Mouse (Mus musculus): Measurements from ENCODE around the gene Epha6. TPM values are rescaled to one million over a fixed set of nuclear protein-coding genes. Genes with fewer than 3 reads are reported as not detected.

Gene Epha6
- polyA plus RNA-seq (2012; rRNA removed), result not detected in 2 replicates

DNA sequence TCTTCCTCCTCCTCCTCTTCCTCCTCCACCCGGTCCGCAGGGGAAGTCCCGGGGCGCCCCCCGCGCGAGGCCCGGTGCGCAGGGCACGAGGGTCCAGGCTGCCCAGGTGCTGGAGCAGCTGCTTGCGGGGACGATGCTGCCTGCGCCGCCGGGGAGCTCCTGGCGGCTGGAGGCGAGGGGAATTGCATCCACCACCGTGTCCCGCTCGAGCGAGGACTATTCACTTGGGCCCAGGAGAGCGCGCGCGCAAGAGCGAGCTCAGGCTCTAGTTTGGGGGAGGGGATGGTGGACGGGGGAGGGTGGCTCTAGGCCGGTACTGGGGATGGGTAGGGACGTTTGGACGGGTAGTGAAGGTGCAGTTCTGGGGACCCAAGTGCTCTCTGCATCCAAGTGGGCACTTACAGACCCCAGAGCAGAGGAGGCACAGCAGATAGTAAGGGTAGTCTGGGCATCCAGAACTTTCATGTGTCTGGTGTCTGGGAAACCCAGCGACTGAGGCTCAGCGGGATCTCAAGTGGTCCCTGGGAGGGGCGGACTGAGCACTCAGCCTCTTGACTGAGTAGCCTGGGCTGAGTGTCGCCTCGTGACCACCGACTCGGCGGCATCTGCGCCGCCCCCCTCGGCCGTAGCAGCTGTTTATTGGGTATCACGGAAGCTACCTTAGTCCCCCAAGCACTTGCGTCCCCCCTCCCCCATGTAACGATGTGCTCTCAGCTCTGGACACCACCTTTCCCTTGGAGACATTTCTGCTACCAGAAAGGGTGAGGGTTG is at the start of gene Epha6:
Gene Epha6, minus strand, starts transcription at position 471 of the 771 bp plus-strand sequence.
- H3K4me1 ChIP-seq (ENCODE audit: control insufficient read depth, insufficient read depth, insufficient read length, low read length), result no peaks in the 10 kb centered on the region
- 5% methylated on average over 44 of the region's 45 CpGs for WGBS
- no peak within 1 kb of the TSS for H3K4me3 ChIP-seq (ENCODE audit: low read depth, low read length)
- no peak within 1 kb of the TSS for H3K27ac ChIP-seq (ENCODE audit: insufficient read depth, low read depth, low read length)
- H3K27me3 ChIP-seq (ENCODE audit: control insufficient read depth, insufficient read depth, low read length), result no peaks in the 10 kb centered on the region
- no peaks in the 10 kb centered on the region for H3K36me3 ChIP-seq (ENCODE audit: control insufficient read depth, insufficient read depth, low read length)
- TF ChIP-seq POLR2A (IDR thresholded peaks at IDR 0.05; ENCODE audit: low read depth, low read length) (no peak), CTCF (IDR thresholded peaks at IDR 0.05; ENCODE audit: extremely low read depth, insufficient read length, insufficient replicate concordance, low read depth, low read length) (no peak)

- Histone ChIP-seq H3K4me1 (ENCODE audit: control insufficient read depth, insufficient read depth, insufficient read length, low read length) (no peaks in the 10 kb centered on the region), H3K4me3 (ENCODE audit: low read depth, low read length) (no peak overlapping the region), H3K27ac (ENCODE audit: insufficient read depth, low read depth, low read length) (no peak overlapping the region), H3K36me3 (ENCODE audit: control insufficient read depth, insufficient read depth, low read length) (no peaks in the 10 kb centered on the region), H3K27me3 (ENCODE audit: control insufficient read depth, insufficient read depth, low read length) (no peaks in the 10 kb centered on the region)
- TF ChIP-seq CTCF (IDR thresholded peaks at IDR 0.05; ENCODE audit: extremely low read depth, insufficient read length, insufficient replicate concordance, low read depth, low read length) (no peak), POLR2A (IDR thresholded peaks at IDR 0.05; ENCODE audit: low read depth, low read length) (no peak)
Observed at GRCm38 (mm10) chr16:60651716-60652115, 46.4 kb upstream of the Epha6 start.

- no peak for TF ChIP-seq CTCF (IDR thresholded peaks at IDR 0.05; ENCODE audit: extremely low read depth, insufficient read length, insufficient replicate concordance, low read depth, low read length)
- TF ChIP-seq POLR2A (IDR thresholded peaks at IDR 0.05; ENCODE audit: low read depth, low read length), result no peak
- Histone ChIP-seq H3K4me1 (ENCODE audit: control insufficient read depth, insufficient read depth, insufficient read length, low read length) (no peaks in the 10 kb centered on the region), H3K27me3 (ENCODE audit: control insufficient read depth, insufficient read depth, low read length) (no peaks in the 10 kb centered on the region), H3K4me3 (ENCODE audit: low read depth, low read length) (no peak overlapping the region), H3K36me3 (ENCODE audit: control insufficient read depth, insufficient read depth, low read length) (no peaks in the 10 kb centered on the region), H3K27ac (ENCODE audit: insufficient read depth, low read depth, low read length) (no peak overlapping the region)
Observed at GRCm38 (mm10) chr16:60628091-60628490, 22.8 kb upstream of the Epha6 start.

DNA sequence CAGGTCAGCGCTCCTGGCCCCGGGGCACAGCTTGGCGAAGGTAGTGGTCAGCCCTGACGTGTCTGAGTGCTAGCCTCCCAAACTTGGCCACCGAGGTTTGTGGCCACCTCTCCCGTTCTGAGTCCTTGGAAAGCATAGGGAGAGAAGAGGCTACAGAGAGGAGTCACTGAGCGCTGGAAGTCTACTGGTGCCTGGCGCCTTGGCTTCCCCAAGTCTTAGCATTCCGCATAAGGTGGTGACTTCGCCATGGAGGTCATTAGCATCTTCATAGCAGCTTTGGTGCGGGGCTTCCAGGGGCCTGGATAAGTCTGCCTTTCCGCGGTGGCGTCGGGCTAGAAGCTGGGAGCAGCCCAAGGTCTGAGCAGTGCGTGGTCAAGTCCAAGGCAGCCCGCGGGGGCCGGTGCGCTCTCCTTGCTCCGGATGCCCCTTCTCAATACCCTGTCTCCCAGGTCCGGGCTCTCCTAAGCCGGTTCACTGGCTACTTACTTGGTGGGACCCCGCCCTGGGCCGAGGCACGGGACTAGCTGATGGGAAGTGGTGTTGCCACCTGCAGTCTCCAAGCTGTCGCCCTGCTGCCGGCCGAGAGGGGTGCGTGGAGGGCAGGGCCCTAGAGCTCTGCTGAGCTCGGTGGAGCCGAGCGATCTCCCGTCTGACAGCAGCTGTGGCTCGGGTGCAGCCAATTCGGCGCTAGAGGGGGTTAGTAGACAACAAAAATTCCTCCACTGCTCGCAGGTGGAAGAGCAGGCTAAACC is 677 bp upstream of the Epha6 start:
- Histone ChIP-seq H3K27me3 (ENCODE audit: control insufficient read depth, insufficient read depth, low read length) (no peaks in the 10 kb centered on the region), H3K36me3 (ENCODE audit: control insufficient read depth, insufficient read depth, low read length) (no peaks in the 10 kb centered on the region), H3K4me3 (ENCODE audit: low read depth, low read length) (no peak overlapping the region), H3K27ac (ENCODE audit: insufficient read depth, low read depth, low read length) (no peak overlapping the region), H3K4me1 (ENCODE audit: control insufficient read depth, insufficient read depth, insufficient read length, low read length) (no peaks in the 10 kb centered on the region)
- TF ChIP-seq CTCF (IDR thresholded peaks at IDR 0.05; ENCODE audit: extremely low read depth, insufficient read length, insufficient replicate concordance, low read depth, low read length), result no peak
- no peak for TF ChIP-seq POLR2A (IDR thresholded peaks at IDR 0.05; ENCODE audit: low read depth, low read length)
- WGBS, result 4% methylated on average over 38 of the region's 38 CpGs

DNA sequence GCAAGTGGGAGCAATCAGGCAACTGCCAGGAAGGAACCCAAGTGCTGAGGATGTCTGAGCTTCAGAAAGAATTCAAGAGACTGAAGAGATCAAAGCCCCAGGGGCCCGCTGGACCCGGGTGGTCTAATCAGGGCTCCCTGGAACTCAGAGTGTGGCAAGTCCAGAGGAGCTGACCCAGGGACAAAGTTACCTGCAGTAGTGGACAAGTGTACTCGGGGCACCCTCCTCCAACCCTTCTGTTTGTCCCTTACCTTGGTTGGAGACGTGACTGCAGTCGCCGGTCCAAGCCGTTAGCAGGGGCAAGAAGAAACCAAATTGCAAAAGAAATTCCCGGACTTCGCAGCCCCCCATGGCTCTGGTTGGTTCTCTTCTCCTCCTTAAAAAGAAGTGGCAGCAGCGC is 718 bp downstream of the Epha6 start:
- H3K4me3 ChIP-seq (ENCODE audit: low read depth, low read length), result no peak overlapping the region
- no peak overlapping the region for H3K27ac ChIP-seq (ENCODE audit: insufficient read depth, low read depth, low read length)
- H3K27me3 ChIP-seq (ENCODE audit: control insufficient read depth, insufficient read depth, low read length), result no peaks in the 10 kb centered on the region
- no peaks in the 10 kb centered on the region for H3K4me1 ChIP-seq (ENCODE audit: control insufficient read depth, insufficient read depth, insufficient read length, low read length)
- WGBS, result 7% methylated on average over 10 of the region's 10 CpGs
- TF ChIP-seq CTCF (IDR thresholded peaks at IDR 0.05; ENCODE audit: extremely low read depth, insufficient read length, insufficient replicate concordance, low read depth, low read length) (no peak), POLR2A (IDR thresholded peaks at IDR 0.05; ENCODE audit: low read depth, low read length) (no peak)
- no peaks in the 10 kb centered on the region for H3K36me3 ChIP-seq (ENCODE audit: control insufficient read depth, insufficient read depth, low read length)

- no peaks in the 10 kb centered on the region for H3K27me3 ChIP-seq (ENCODE audit: control insufficient read depth, insufficient read depth, low read length)
- TF ChIP-seq POLR2A (IDR thresholded peaks at IDR 0.05; ENCODE audit: low read depth, low read length) (no peak), CTCF (IDR thresholded peaks at IDR 0.05; ENCODE audit: extremely low read depth, insufficient read length, insufficient replicate concordance, low read depth, low read length) (no peak)
- H3K36me3 ChIP-seq (ENCODE audit: control insufficient read depth, insufficient read depth, low read length), result no peaks in the 10 kb centered on the region
- H3K4me3 ChIP-seq (ENCODE audit: low read depth, low read length), result no peak overlapping the region
- no peak overlapping the region for H3K27ac ChIP-seq (ENCODE audit: insufficient read depth, low read depth, low read length)
- no peaks in the 10 kb centered on the region for H3K4me1 ChIP-seq (ENCODE audit: control insufficient read depth, insufficient read depth, insufficient read length, low read length)
- 74% methylated on average over 3 of the region's 3 CpGs for WGBS
Observed at GRCm38 (mm10) chr16:60585322-60585721, 20.0 kb downstream of the Epha6 start.

- Histone ChIP-seq H3K36me3 (ENCODE audit: control insufficient read depth, insufficient read depth, low read length) (no peaks in the 10 kb centered on the region), H3K4me3 (ENCODE audit: low read depth, low read length) (no peak overlapping the region), H3K4me1 (ENCODE audit: control insufficient read depth, insufficient read depth, insufficient read length, low read length) (no peaks in the 10 kb centered on the region), H3K27ac (ENCODE audit: insufficient read depth, low read depth, low read length) (no peak overlapping the region), H3K27me3 (ENCODE audit: control insufficient read depth, insufficient read depth, low read length) (no peaks in the 10 kb centered on the region)
- WGBS, result 71% methylated on average over 7 of the region's 7 CpGs
- TF ChIP-seq CTCF (IDR thresholded peaks at IDR 0.05; ENCODE audit: extremely low read depth, insufficient read length, insufficient replicate concordance, low read depth, low read length), result no peak
- TF ChIP-seq POLR2A (IDR thresholded peaks at IDR 0.05; ENCODE audit: low read depth, low read length), result no peak
Observed at GRCm38 (mm10) chr16:60584695-60585094, 20.6 kb downstream of the Epha6 start.
